Comparison of ENCODE assay signal across 12 mouse cellular contexts in genomic region chr9:94701193-94701869, GRCm38 (mm10). TPM values are rescaled to one million over a fixed set of nuclear protein-coding genes. Genes with fewer than 3 reads are reported as not detected.
DNase-seq lines count a peak whose midpoint lies in the region; ATAC-seq and TF ChIP-seq lines count a peak whose summit lies in the region.
"Had no signal": no experiment of that assay in that cellular context is flagged by ENCODE, and none has a peak within 500 bp of the region (broad histone marks: within the 10 kb centered on the region; RNA-seq: fewer than 3 reads in every experiment).

No protein-coding gene starts in this region.

- H3K36me3 ChIP-seq in midbrain, embryonic 11.5 days (ENCODE audit: control insufficient read depth, insufficient read depth, low read length): no peaks in the 10 kb centered on the region
- H3K36me3 ChIP-seq in midbrain, embryonic 15.5 days (replicated peaks): no peaks in the 10 kb centered on the region
- H3K36me3 ChIP-seq in forebrain, postnatal 0 days (ENCODE audit: insufficient read depth): no peaks in the 10 kb centered on the region
- no peaks in the 10 kb centered on the region for H3K36me3 ChIP-seq in neural tube, embryonic 15.5 days
- H3K36me3 ChIP-seq: hindbrain, embryonic 15.5 days had no signal

- TF ChIP-seq CTCF in forebrain, postnatal 0 days (IDR thresholded peaks at IDR 0.05; ENCODE audit: low read depth): no peak

- peak overlapping the region; percentile 30; the same call in 1 of the 2 replicates for H3K27ac ChIP-seq in midbrain, embryonic 11.5 days (ENCODE audit: low read depth, low read length)
- no peak overlapping the region for H3K27ac ChIP-seq in midbrain, embryonic 15.5 days
- no peak overlapping the region for H3K27ac ChIP-seq in forebrain, postnatal 0 days (ENCODE audit: low read depth, low read length)
- 0 out of 2 replicates have a peak overlapping the region, but pooled peaks have one; percentile 5 for H3K27ac ChIP-seq in neural tube, embryonic 15.5 days (replicated peaks)
- H3K27ac ChIP-seq: hindbrain, embryonic 15.5 days; stomach, postnatal 0 days had no signal

- no peak overlapping the region for H3K4me2 ChIP-seq in midbrain, embryonic 11.5 days
- H3K4me2 ChIP-seq in midbrain, embryonic 15.5 days: no peak overlapping the region
- no peak overlapping the region for H3K4me2 ChIP-seq in forebrain, postnatal 0 days (ENCODE audit: low read depth)
- H3K4me2 ChIP-seq in neural tube, embryonic 15.5 days: no peak overlapping the region
- H3K4me2 ChIP-seq: hindbrain, embryonic 15.5 days had no signal

- no peak overlapping the region for H3K9ac ChIP-seq in midbrain, embryonic 11.5 days (ENCODE audit: low read length)
- no peak overlapping the region for H3K9ac ChIP-seq in midbrain, embryonic 15.5 days
- no peak overlapping the region for H3K9ac ChIP-seq in forebrain, postnatal 0 days
- no peak overlapping the region for H3K9ac ChIP-seq in neural tube, embryonic 15.5 days (replicated peaks)
- H3K9ac ChIP-seq: hindbrain, embryonic 15.5 days; liver, postnatal 0 days had no signal

- peak; percentile 51 for ATAC-seq in midbrain, embryonic 11.5 days (ENCODE audit: low FRiP score)
- no peak; the same call in 1 of the 2 replicates for ATAC-seq in midbrain, embryonic 15.5 days (replicated peaks)
- peak; percentile 8; the same call in 1 of the 2 replicates for ATAC-seq in forebrain, postnatal 0 days
- no peak for ATAC-seq in neural tube, embryonic 15.5 days (ENCODE audit: low FRiP score)
- ATAC-seq in granulocyte monocyte progenitor cell, adult 5-6 weeks (replicated peaks; ENCODE audit: poor library complexity, severe bottlenecking): no peak
- ATAC-seq: liver, postnatal 0 days had no signal

- peak; percentile 41 for DNase-seq in gastrocnemius, adult 18-20 months (ENCODE audit: low spot score)
- no peak for DNase-seq in gastrocnemius, postnatal 4 days (ENCODE audit: low spot score in 2 of 2)
- no peak for DNase-seq in midbrain, embryonic 11.5 days (ENCODE audit: low spot score, missing footprints)
- DNase-seq in forebrain, postnatal 0 days: no peak
- no peak for DNase-seq in right cerebral cortex, postnatal 4 days
- DNase-seq: adrenal gland, postnatal 25 days; liver, postnatal 0 days had no signal

- H3K27me3 ChIP-seq in midbrain, embryonic 11.5 days (ENCODE audit: control insufficient read depth, insufficient read depth, low read length): no peaks in the 10 kb centered on the region
- no peaks in the 10 kb centered on the region for H3K27me3 ChIP-seq in midbrain, embryonic 15.5 days (replicated peaks)
- no peaks in the 10 kb centered on the region for H3K27me3 ChIP-seq in forebrain, postnatal 0 days (ENCODE audit: insufficient read depth, low read length)
- no peaks in the 10 kb centered on the region for H3K27me3 ChIP-seq in neural tube, embryonic 15.5 days (replicated peaks)
- H3K27me3 ChIP-seq: hindbrain, embryonic 15.5 days had no signal

- H3K4me3 ChIP-seq in midbrain, embryonic 11.5 days (ENCODE audit: low read depth, low read length): no peak overlapping the region
- no peak overlapping the region for H3K4me3 ChIP-seq in midbrain, embryonic 15.5 days
- no peak overlapping the region for H3K4me3 ChIP-seq in forebrain, postnatal 0 days (ENCODE audit: low read depth, low read length)
- no peak overlapping the region for H3K4me3 ChIP-seq in neural tube, embryonic 15.5 days (replicated peaks)
- H3K4me3 ChIP-seq: hindbrain, embryonic 15.5 days had no signal

- H3K4me1 ChIP-seq in midbrain, embryonic 11.5 days (ENCODE audit: control insufficient read depth, insufficient read depth, low read length): peaks cover 3% of the 10 kb centered on the region; the same call in 1 of the 2 replicates
- H3K4me1 ChIP-seq in midbrain, embryonic 15.5 days: no peaks in the 10 kb centered on the region
- H3K4me1 ChIP-seq in forebrain, postnatal 0 days (ENCODE audit: insufficient read depth): peaks cover 4% of the 10 kb centered on the region
- H3K4me1 ChIP-seq in neural tube, embryonic 15.5 days: peaks cover 10% of the 10 kb centered on the region; the same call in 1 of the 2 replicates
- H3K4me1 ChIP-seq: hindbrain, embryonic 15.5 days had no signal

- WGBS in midbrain, embryonic 11.5 days: 65% methylated on average over 6 of the region's 6 CpGs
- WGBS in midbrain, embryonic 15.5 days: 58% methylated on average over 6 of the region's 6 CpGs
- WGBS in forebrain, postnatal 0 days: 63% methylated on average over 6 of the region's 6 CpGs
- WGBS in neural tube, embryonic 15.5 days: 48% methylated on average over 6 of the region's 6 CpGs

- no peaks in the 10 kb centered on the region for H3K9me3 ChIP-seq in midbrain, embryonic 11.5 days (ENCODE audit: control insufficient read depth, low read length)
- H3K9me3 ChIP-seq in midbrain, embryonic 15.5 days: no peaks in the 10 kb centered on the region
- H3K9me3 ChIP-seq in forebrain, postnatal 0 days (ENCODE audit: low read length): no peaks in the 10 kb centered on the region
- no peaks in the 10 kb centered on the region for H3K9me3 ChIP-seq in neural tube, embryonic 15.5 days (replicated peaks)
- H3K9me3 ChIP-seq: hindbrain, embryonic 15.5 days had no signal

RNA-seq across cellular contexts. Expression of gene Slc9a9, which starts 31.6 kb away (rescaled TPM):
- 1 to 10 TPM; 1.6 to 2.5 TPM for total RNA-seq in gastrocnemius, adult 18-20 months (2021)
- 1 to 10 TPM; 8.4 to 8.5 TPM for total RNA-seq in gastrocnemius, postnatal 4 days (2021)
- polyA plus RNA-seq in midbrain, embryonic 11.5 days (2014; fragmentation: Nextera tagmentation; extraction: Ambion mirVana): 3.3 TPM in 2 replicates
- 6.4 and 7.3 TPM in 2 replicates for polyA plus RNA-seq in midbrain, embryonic 15.5 days (2015; fragmentation: Nextera tagmentation; extraction: Ambion mirVana)
- total RNA-seq in forebrain, postnatal 0 days (2014; rRNA removed): 5.3 and 6.7 TPM in 2 replicates
- polyA plus RNA-seq in forebrain, postnatal 0 days (2015; fragmentation: Nextera tagmentation; extraction: Ambion mirVana): 3.3 and 4.8 TPM in 2 replicates
- polyA plus RNA-seq in neural tube, embryonic 15.5 days (2015; fragmentation: Nextera tagmentation; extraction: Ambion mirVana): 9.2 and 10.5 TPM in 2 replicates
- total RNA-seq in granulocyte monocyte progenitor cell, adult 5-6 weeks (2014; fragmentation: Nextera tagmentation): 10.5 and 13.8 TPM in 2 replicates
- total RNA-seq in granulocyte monocyte progenitor cell, adult 5-6 weeks (2017): 7.6 and 11.1 TPM in 2 replicates

Comparison
In these comparisons a context has a peak if more than half of its experiments do, and no peak if none do; other contexts are left out.
1. ATAC-seq: peak in midbrain, embryonic 11.5 days (single experiment) and forebrain, postnatal 0 days (single experiment); none in midbrain, embryonic 15.5 days (single experiment), neural tube, embryonic 15.5 days (single experiment) and granulocyte monocyte progenitor cell, adult 5-6 weeks (single experiment).
2. H3K27ac ChIP-seq: peak in midbrain, embryonic 11.5 days (single experiment) and neural tube, embryonic 15.5 days (single experiment); none in midbrain, embryonic 15.5 days (single experiment) and forebrain, postnatal 0 days (single experiment).